Mouse (Mus musculus): ENCODE data around the gene Ccdc58. TPM values are rescaled to one million over a fixed set of nuclear protein-coding genes. Genes with fewer than 3 reads are reported as not detected.
"Not testable (repeated sequence)": the region's sequence is repeated elsewhere in the genome, so short reads cannot be mapped to it uniquely, and the experiment has no call there.

Ccdc58 gene
- polyA plus RNA-seq, 1 experiment = 2.6 TPM

- H3K27ac ChIP-seq (ENCODE audit: insufficient read depth, low read depth, low read length) = peak overlapping the region; percentile 38
- H3K27me3 ChIP-seq (ENCODE audit: control insufficient read depth, insufficient read depth, low read length) = no peaks in the 10 kb centered on the region
- no peak overlapping the region for H3K4me3 ChIP-seq (ENCODE audit: low read depth, low read length)
- H3K4me1 ChIP-seq (ENCODE audit: control insufficient read depth, insufficient read depth, insufficient read length, low read length) = peaks cover 4% of the 10 kb centered on the region; the same call in 1 of the 2 replicates
- TF ChIP-seq POLR2A (IDR thresholded peaks at IDR 0.05; ENCODE audit: low read depth, low read length) = no peak
- TF ChIP-seq CTCF (IDR thresholded peaks at IDR 0.05; ENCODE audit: extremely low read depth, insufficient read length, insufficient replicate concordance, low read depth, low read length) = no peak
- 61% methylated on average over 3 of the region's 3 CpGs for WGBS
- H3K36me3 ChIP-seq (ENCODE audit: control insufficient read depth, insufficient read depth, low read length) = no peaks in the 10 kb centered on the region
These were observed 3.3 kb downstream of the Ccdc58 start for GRCm38 (mm10) chr16:36074772-36075171.

GRCm38 (mm10) chr16:36079916-36080315 lies 8.4 kb downstream of the Ccdc58 start:
- TF ChIP-seq CTCF (IDR thresholded peaks at IDR 0.05; ENCODE audit: extremely low read depth, insufficient read length, insufficient replicate concordance, low read depth, low read length) (no peak), POLR2A (IDR thresholded peaks at IDR 0.05; ENCODE audit: low read depth, low read length) (no peak)
- H3K4me1 ChIP-seq (ENCODE audit: control insufficient read depth, insufficient read depth, insufficient read length, low read length) = no peaks in the 10 kb centered on the region
- 97% methylated on average over 3 of the region's 3 CpGs for WGBS
- no peaks in the 10 kb centered on the region for H3K27me3 ChIP-seq (ENCODE audit: control insufficient read depth, insufficient read depth, low read length)
- H3K4me3 ChIP-seq (ENCODE audit: low read depth, low read length) = no peak overlapping the region
- H3K27ac ChIP-seq (ENCODE audit: insufficient read depth, low read depth, low read length) = no peak overlapping the region
- H3K36me3 ChIP-seq (ENCODE audit: control insufficient read depth, insufficient read depth, low read length) = peaks cover 6% of the 10 kb centered on the region

- no peak overlapping the region for H3K4me3 ChIP-seq (ENCODE audit: low read depth, low read length)
- no peak for TF ChIP-seq CTCF (IDR thresholded peaks at IDR 0.05; ENCODE audit: extremely low read depth, insufficient read length, insufficient replicate concordance, low read depth, low read length)
- peaks cover 20% of the 10 kb centered on the region; the same call in 1 of the 2 replicates for H3K4me1 ChIP-seq (ENCODE audit: control insufficient read depth, insufficient read depth, insufficient read length, low read length)
- no peaks in the 10 kb centered on the region for H3K27me3 ChIP-seq (ENCODE audit: control insufficient read depth, insufficient read depth, low read length)
- peak overlapping the region; percentile 83 for H3K27ac ChIP-seq (ENCODE audit: insufficient read depth, low read depth, low read length)
- H3K36me3 ChIP-seq (ENCODE audit: control insufficient read depth, insufficient read depth, low read length) = peaks cover 17% of the 10 kb centered on the region
- WGBS = 14% methylated on average over 4 of the region's 4 CpGs
These were observed 16.4 kb downstream of the Ccdc58 start for GRCm38 (mm10) chr16:36087846-36088245.

- Histone ChIP-seq H3K4me3 (ENCODE audit: low read depth, low read length) (no peak overlapping the region), H3K36me3 (ENCODE audit: control insufficient read depth, insufficient read depth, low read length) (peaks cover 11% of the 10 kb centered on the region), H3K27me3 (ENCODE audit: control insufficient read depth, insufficient read depth, low read length) (no peaks in the 10 kb centered on the region), H3K27ac (ENCODE audit: insufficient read depth, low read depth, low read length) (peak overlapping the region; percentile 25), H3K4me1 (ENCODE audit: control insufficient read depth, insufficient read depth, insufficient read length, low read length) (peaks cover 20% of the 10 kb centered on the region; the same call in 1 of the 2 replicates)
- 60% methylated on average over 7 of the region's 7 CpGs for WGBS
- TF ChIP-seq POLR2A (IDR thresholded peaks at IDR 0.05; ENCODE audit: low read depth, low read length) (no peak), CTCF (IDR thresholded peaks at IDR 0.05; ENCODE audit: extremely low read depth, insufficient read length, insufficient replicate concordance, low read depth, low read length) (no peak)
These were observed 17.6 kb downstream of the Ccdc58 start for GRCm38 (mm10) chr16:36089065-36089464.

GRCm38 (mm10) chr16:36089850-36090616 lies 18.5 kb downstream of the Ccdc58 start:
- TF ChIP-seq CTCF (IDR thresholded peaks at IDR 0.05; ENCODE audit: extremely low read depth, insufficient read length, insufficient replicate concordance, low read depth, low read length) (peak; percentile 10; the same call in 1 of the 2 replicates), POLR2A (IDR thresholded peaks at IDR 0.05; ENCODE audit: low read depth, low read length) (no peak)

GRCm38 (mm10) chr16:36090785-36091509 lies 19.5 kb downstream of the Ccdc58 start:
- Histone ChIP-seq H3K4me1 (ENCODE audit: control insufficient read depth, insufficient read depth, insufficient read length, low read length) (peaks cover 20% of the 10 kb centered on the region; the same call in 1 of the 2 replicates), H3K36me3 (ENCODE audit: control insufficient read depth, insufficient read depth, low read length) (peaks cover 6% of the 10 kb centered on the region; the same call in 1 of the 2 replicates), H3K4me3 (ENCODE audit: low read depth, low read length) (no peak overlapping the region), H3K27ac (ENCODE audit: insufficient read depth, low read depth, low read length) (peak overlapping the region; percentile 76; the same call in 1 of the 2 replicates), H3K27me3 (ENCODE audit: control insufficient read depth, insufficient read depth, low read length) (no peaks in the 10 kb centered on the region)
- TF ChIP-seq POLR2A (IDR thresholded peaks at IDR 0.05; ENCODE audit: low read depth, low read length) (no peak), CTCF (IDR thresholded peaks at IDR 0.05; ENCODE audit: extremely low read depth, insufficient read length, insufficient replicate concordance, low read depth, low read length) (no peak)
- WGBS = 89% methylated on average over 11 of the region's 11 CpGs

More at GRCm38 (mm10) chr16:36089850-36090616, 18.5 kb downstream of the Ccdc58 start:
- H3K4me3 ChIP-seq (ENCODE audit: low read depth, low read length) = no peak overlapping the region
- H3K4me1 ChIP-seq (ENCODE audit: control insufficient read depth, insufficient read depth, insufficient read length, low read length) = peaks cover 20% of the 10 kb centered on the region; the same call in 1 of the 2 replicates
- H3K36me3 ChIP-seq (ENCODE audit: control insufficient read depth, insufficient read depth, low read length) = peaks cover 11% of the 10 kb centered on the region
- no peaks in the 10 kb centered on the region for H3K27me3 ChIP-seq (ENCODE audit: control insufficient read depth, insufficient read depth, low read length)
- peak overlapping the region; percentile 79; the same call in 1 of the 2 replicates for H3K27ac ChIP-seq (ENCODE audit: insufficient read depth, low read depth, low read length)
- WGBS = 33% methylated on average over 8 of the region's 8 CpGs

- TF ChIP-seq POLR2A (IDR thresholded peaks at IDR 0.05; ENCODE audit: low read depth, low read length) (no peak), CTCF (IDR thresholded peaks at IDR 0.05; ENCODE audit: extremely low read depth, insufficient read length, insufficient replicate concordance, low read depth, low read length) (no peak)
- Histone ChIP-seq H3K27ac (ENCODE audit: insufficient read depth, low read depth, low read length) (no peak overlapping the region), H3K36me3 (ENCODE audit: control insufficient read depth, insufficient read depth, low read length) (0 out of 2 replicates have a peak, but pooled peaks cover 1% of the 10 kb centered on the region), H3K27me3 (ENCODE audit: control insufficient read depth, insufficient read depth, low read length) (no peaks in the 10 kb centered on the region), H3K4me1 (ENCODE audit: control insufficient read depth, insufficient read depth, insufficient read length, low read length) (peaks cover 10% of the 10 kb centered on the region; the same call in 1 of the 2 replicates), H3K4me3 (ENCODE audit: low read depth, low read length) (no peak overlapping the region)
- 89% methylated on average over 3 of the region's 3 CpGs for WGBS
These were observed 22.6 kb downstream of the Ccdc58 start for GRCm38 (mm10) chr16:36094079-36094478.

GRCm38 (mm10) chr16:36097813-36098499 lies 26.5 kb downstream of the Ccdc58 start:
- 85% methylated on average over 12 of the region's 12 CpGs for WGBS
- H3K27me3 ChIP-seq (ENCODE audit: control insufficient read depth, insufficient read depth, low read length); H3K27ac ChIP-seq (ENCODE audit: insufficient read depth, low read depth, low read length); H3K4me3 ChIP-seq (ENCODE audit: low read depth, low read length); H3K36me3 ChIP-seq (ENCODE audit: control insufficient read depth, insufficient read depth, low read length); H3K4me1 ChIP-seq (ENCODE audit: control insufficient read depth, insufficient read depth, insufficient read length, low read length): not testable (repeated sequence)

Measured in small intestine, adult 2 months (tissue).